Mouse (Mus musculus) B cell, adult 2 months (primary cell): ENCODE data around the gene Olfr649.

Source experiments
- DNase-seq, 2 experiments: peaks; one replicate each; pipeline ENCODE4 v3.0.0; 2022

The Olfr649 gene

DNA sequence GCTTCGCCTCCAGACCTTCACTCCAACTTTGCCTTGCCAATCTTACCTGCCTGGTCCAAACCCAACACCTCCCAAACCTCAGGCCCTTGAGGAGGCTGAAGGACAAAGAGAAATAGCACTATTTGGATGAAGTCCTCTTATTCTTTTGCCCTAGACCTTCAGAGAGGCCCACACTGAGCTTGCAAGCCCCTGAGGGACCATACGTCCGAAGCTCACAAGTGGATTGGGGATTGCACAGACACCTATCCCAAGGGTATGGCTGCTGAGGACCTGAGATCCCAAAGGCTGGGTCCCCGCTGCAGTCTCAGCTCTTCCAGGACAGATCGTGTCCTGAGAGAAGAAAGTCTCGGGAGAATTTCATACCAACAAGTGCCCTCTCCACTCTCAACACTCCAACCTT is at the start of gene Olfr649:
Olfr649 (minus strand) TSS at position 101 of the 400 bp plus-strand sequence.
- DNase-seq = no peak

DNA sequence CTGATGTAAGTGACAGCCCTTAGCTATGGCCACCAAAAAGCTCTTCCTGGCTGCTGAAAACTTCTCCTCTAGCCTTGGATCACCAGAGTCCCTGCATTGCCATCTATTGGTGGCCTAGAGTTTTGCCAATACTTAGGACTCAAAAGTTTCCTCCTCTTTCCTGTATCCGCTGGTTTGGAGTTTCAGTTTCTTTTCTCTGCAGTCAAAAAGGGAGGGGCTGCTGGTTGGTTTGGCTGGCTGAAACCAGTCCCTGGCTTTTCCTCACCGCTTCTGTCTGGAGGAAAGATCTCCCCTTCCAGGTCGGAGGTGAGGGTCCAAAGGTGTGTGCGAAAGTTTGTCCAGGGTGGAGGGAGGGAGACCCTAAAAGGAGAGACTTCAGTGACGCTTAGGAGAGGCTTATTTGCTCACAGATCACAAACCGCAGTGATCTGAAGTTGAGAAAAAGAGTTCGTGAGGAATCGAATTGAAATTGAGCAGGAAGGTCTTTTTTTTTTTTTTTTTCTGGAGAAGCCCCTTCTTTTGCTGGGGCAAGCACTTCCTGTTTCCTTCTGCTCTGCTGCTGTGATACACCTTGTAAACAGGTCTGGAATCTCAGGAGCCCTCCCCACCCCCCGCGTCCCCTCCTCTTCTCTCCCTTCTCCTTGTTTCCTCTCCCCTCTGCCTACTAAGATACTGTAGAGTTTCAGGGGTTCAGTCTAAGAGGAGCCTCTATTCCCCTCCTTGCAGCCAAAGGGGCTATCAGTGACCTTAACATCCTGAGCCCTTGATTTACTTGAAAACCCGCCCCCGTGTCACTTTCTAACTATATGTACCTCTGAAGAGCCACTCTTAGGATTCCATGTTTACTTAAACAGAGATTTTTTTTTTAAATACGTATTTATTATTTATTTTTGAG is 48.7 kb upstream of the Olfr649 start, which contains the start of gene Trim34a:
Trim34a (plus strand) TSS at position 171 of the 895 bp plus-strand sequence.
- peak; percentile 74 to 77 for DNase-seq

DNA sequence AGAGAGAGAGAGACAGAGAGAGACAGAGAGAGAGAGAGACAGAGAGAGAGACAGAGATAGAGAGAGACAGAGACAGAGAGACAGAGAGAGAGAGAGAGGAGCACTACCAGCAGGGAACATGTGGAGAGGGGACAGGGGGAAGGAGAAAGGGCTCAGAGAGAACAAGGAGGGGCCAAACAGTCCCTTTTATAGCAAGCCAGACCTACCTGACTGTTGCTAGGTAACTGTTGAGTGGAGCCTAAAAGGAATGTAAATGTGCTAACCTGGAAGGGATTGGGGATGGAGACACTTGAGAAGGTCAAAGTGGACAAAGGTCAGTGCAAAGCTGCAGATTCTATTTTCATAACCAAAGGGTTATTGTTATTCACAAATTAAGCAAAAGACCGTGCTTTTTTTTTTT is 47.8 kb upstream of the Olfr649 start:
- no peak for DNase-seq

DNA sequence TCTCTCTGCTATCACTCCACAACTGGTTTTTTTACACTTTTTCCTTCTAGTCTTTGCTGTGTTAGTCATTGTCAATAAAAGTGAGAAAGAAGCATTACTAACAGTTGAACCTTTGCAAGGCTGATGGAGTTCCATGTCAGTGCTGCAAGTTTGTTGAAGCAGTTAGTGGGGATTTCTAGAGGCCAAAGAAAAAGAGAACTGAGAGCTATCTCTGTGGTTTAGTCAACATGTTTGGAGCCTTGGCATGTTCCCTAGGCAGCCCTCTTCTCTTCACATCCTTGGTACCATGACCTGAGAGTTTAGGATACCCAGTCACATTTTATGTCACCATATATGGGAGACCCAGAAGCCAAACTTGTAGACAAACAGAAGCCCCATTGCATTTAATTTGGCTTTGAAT is 45.1 kb upstream of the Olfr649 start:
- DNase-seq = peak; percentile 27 to 43

DNA sequence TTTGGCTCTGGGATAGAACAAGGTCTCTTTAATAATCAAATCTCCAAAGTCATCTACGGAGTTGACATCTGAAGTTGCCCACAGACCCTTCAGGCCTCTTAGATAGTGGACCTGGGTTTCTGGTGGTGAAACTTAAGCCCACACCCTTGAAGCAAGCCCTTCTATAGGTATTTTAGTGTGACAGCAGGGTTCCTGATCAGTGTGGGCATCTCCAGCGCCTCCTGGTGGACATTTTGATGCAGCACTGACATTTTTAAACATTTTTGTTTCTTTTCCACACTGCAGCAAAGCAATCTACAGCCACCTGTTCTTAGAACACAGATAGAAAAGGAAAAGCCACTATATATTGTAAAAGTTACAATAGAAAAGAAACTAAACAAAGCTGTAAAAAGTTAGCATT is 35.4 kb upstream of the Olfr649 start:
- peak; percentile 70 to 73 for DNase-seq

DNA sequence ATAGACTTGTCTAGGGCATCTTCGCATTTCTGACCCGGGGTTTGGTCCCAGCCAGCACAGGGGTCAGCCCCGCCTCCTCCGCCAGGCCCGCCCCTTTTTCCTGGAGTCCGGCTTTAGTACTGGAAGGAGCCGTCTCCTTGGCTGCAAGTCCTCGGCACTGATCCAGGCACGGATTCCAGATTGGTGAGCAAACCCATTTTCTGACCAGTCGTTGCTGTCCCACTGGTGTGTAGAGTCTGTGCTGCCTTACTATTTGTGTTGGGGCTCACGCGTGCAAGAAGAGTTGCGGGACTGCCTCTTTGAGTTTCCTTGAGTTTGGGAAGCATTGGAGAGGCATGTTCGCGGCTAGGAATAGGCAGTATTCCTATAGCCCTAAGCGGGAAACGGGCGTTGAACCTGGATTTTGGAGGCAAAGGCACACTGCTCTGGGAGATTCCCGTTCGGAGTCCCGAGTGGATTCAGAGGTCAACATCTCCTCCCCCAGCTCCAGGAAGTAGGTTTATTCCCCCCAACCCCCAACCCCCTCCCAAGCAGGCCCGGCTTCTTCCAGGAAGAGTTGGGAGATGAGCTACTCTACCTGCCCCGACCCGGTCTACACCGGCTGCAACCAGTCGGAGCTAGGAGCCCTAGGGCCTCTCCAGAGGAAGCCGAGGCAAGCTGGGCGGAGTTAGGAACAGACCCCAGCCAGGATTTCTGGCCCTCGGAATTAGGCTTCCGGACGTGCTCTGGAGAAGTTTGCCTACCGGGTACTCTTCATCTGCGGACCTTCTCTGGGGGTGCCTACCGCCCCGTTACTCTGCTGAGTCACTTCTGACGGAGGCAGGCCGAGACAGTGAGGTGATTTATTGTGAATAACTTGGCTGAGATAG is 23.1 kb upstream of the Olfr649 start, which contains the start of gene Trim6:
Trim6 (plus strand) TSS at position 93 of the 869 bp plus-strand sequence.
- peak; percentile 20 for DNase-seq

DNA sequence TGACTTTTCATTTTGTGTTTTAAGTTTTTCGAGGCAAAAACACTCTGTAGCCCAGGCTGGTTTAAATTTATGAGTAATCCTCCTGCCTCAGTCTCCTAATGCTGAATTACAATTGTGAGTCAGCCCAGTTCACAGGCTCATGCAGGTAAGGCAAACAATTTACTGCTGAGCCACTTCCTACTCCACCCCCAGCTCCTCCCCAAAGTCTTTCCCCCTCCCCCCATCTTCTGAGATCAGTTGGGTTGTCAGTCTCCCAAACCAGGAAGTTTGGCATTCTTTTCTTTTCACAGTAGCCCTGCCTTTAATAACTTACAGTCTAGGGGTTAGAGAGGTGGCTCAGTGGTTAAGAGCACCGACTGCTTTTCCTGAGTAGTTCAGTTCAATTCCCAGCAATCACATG is 22.1 kb upstream of the Olfr649 start:
- DNase-seq = no peak

DNA sequence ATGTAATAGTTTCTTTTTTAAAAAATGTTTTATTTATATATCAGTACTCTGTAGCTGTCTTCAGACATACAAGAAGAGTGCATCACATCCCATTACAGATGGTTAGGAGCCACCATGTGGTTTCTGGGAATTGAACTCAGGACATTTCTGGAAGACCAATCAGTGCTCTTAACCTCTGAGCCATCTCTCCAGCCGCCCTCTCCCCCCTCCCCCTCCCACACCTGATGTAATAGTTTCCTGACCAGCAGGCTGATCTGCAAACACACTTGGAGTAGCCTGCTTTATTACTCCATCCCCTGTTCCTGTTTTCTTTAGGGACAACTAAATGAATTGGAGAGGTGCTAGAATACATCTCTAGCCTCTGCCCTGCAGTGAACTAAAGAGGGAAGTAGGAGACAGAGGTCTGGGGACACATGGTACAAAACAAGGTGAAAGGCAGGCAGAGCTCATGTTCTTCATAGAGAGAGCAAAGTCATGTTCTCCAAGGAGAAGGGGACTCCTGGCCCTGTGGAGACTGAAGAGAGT is 20.3 kb upstream of the Olfr649 start:
- no peak for DNase-seq

DNA sequence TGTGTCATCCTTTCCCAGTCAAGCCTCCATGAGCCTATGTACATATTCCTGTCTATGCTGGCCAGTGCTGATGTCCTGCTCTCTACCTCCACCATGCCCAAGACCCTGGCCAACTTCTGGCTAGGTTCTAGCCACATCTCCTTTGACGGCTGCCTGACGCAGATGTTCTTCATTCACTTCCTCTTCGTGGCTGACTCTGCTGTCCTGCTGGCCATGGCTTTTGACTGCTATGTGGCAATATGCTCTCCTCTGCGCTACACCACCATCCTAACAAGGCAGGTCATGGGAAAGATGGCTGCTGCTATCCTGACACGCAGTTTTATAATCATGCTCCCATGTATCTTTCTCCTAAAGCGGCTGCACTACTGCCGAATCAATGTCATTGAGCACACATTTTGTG is 10.4 kb upstream of the Olfr649 start:
- DNase-seq = no peak

DNA sequence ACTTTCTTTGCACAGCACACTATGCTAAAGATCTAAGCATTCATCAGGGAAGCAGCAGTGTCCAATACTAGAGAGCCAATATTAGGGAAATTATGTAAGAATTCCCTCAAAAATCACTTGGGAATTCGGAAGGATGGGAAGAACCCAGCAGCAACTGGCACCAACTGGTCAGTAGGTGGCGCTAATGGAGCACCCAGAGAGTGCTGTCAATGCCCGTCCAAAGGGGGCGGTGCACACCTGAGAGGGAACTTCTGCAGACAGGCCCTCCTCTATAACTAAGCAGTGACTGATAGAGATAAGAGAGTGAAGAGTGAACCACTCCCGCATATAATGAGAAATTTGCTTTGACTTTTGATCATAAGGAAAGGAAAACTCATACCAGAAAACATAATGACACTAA is 4.0 kb upstream of the Olfr649 start:
- DNase-seq = peak; percentile 76 to 80

DNA sequence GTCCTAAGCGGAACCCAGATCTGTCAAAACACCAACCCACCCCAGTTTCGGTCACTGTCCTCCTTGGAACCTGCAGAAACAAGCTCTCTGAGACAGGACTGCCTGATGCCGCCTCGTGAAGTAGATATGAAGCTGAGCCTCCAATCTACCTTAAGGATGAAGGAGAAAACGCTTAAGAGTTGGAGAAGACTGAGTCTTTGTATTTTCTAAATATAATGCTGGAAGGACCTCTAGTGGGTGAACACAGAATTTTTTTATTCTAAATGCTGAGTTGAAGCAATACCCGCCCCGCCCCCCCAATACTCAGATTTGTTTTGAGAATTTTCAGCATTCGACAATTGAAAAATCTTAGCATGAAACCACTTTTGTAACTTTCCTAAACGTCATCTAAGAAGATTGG is 4.5 kb downstream of the Olfr649 start:
- no peak for DNase-seq

DNA sequence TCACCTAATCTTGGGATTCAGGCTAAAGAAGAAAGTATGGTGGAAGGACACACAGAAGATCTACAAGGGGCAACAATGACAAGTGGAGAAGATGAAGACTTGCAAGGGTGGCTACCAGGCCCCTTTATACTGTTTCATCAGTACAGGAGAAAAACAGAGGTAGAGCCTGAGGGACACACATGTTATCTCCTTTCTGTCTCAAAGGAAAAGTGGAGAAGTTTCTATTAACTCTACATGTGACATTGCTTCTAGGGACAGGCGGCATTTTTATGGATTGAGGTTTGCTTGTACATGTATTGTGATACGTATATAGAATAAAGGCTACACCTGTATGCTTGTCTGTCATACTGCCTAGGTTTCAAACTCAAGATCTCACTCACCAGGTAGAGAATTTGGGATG is 12.5 kb downstream of the Olfr649 start, which contains the start of gene Olfr648:
Olfr648 (minus strand) TSS at position 101 of the 400 bp plus-strand sequence.
- DNase-seq = no peak

DNA sequence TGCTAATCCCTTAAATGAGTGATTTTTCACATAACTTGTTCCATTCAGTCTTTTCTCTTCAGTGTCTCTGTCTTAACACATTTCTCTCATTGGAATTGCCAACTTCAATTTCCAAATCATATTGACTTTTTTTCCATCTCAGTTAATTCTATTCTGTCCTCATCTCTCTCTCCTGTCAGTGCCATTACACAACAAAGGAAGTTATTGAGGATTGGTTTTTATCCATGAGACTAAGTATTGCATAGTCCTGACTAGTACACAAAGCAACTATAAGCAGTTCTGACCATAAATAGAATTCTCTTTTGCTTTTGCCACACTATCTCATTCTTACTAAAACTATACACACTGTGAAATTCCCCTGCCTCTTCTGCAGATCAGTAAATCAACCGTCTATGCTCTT is 16.7 kb downstream of the Olfr649 start:
- no peak for DNase-seq

DNA sequence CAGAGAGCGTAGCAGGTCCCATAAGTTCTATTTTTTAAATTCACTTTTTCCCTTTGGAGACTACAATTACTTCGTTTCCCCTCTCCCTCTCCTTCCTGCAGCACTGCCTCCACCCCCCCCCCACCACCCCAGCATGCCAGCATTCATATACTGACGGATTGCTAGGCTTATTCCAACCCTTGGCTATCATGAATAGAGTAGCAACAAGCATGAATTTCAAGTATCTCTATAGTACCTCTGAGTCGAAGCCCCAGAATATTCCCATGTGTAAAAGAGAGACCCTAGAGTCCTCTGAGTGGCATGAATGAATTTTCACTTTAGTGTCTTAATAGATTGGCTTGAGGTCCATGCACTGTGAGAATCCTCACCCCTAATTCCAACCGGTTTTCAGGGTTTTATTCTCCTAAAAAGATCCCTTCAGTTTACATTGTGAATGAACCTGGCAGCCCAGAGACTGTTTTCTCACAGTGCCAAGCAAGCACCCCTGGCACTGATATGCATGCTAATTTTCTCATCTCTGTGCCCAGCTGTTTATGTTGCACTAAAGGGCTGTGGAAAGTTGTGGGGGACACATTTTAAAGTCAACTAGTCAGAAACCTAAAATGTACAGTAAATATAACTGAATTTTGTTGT is 17.2 kb downstream of the Olfr649 start:
- no peak for DNase-seq

DNA sequence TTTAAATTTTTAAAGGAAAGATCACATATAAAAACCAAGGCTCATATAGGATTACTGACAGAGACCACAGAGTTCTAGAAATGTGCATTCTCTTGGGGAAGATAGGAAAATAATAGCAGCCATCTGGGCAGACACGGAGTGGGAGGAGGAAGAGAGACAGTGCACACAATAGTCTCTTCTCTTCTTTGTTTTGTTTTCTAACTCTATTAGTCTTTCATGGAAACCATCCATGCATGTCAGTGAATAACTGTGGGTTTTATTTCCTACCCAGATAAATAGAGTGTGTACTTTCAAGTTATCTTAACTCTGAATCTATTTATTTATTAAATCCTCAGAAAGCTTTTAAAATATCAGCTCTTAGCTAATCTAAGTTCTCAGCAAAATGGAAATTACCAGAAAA is 20.7 kb downstream of the Olfr649 start:
- no peak for DNase-seq

DNA sequence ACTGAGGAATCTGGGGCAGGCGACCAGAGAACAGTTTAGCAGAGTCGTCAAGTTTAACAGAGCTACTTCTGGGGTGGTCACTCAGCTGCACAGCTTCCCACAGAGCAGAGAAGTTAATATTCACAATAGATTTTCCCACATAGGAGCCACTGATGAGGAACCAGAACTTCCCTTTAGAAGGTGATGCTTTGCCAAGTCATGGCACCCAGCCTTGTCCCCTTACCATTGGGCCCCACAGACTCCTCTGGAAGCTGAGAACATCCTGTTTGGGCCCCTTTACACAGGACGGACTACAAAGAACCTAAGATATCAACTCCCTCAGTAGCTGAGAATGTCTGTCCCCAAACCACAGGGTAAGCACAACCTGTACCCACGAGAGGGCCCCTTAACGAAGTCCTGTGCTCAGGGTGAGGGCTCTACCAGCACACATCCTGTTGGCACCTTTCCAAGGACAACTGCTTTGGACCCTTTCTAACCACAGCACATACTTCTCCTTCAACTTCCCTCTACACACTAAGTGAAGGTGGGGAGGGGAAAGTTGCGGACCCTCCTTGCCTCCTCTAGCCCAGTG is 26.1 kb downstream of the Olfr649 start:
- peak in 1 of 2 experiments; percentile 9 for DNase-seq

DNA sequence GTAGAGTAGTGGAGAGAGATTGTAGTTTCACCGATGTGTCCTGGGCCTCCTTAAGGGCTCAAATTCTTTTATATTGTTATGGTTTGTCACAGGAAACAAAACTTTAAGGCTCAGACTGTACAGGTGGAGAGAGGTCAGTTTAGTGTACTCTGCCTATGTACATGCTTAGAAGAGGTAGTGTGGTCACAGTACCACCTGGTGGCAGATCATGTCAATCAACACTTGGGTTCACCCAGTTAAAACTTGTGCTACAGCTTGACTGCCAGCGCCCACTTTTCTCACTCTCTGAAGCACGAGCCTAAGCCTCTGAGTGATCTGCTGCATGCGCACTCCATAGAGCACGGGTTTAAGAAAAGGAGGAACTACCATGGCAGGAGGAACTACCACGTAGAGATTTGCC is 28.7 kb downstream of the Olfr649 start:
- no peak for DNase-seq

DNA sequence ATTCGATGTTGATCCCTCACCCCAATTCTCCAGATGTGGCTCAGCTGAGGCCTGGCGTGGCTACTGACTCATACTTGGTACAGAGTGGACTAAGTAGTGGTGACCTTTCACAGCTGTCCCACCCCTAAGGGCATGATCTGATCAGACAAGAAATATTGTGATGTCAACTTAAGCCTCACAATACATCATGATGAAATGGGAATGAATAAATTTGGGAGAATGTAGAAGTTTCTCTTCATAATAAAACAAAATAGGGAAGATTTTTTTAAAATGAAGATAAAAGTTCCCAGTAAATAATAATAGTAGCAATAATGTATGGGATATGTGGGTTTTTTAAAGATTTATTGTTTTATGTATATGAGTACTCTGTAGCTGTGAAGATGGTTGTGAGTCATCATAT is 45.3 kb downstream of the Olfr649 start, which contains the start of gene Ubqlnl:
Ubqlnl (minus strand) TSS at position 101 of the 400 bp plus-strand sequence.
- no peak for DNase-seq

DNA sequence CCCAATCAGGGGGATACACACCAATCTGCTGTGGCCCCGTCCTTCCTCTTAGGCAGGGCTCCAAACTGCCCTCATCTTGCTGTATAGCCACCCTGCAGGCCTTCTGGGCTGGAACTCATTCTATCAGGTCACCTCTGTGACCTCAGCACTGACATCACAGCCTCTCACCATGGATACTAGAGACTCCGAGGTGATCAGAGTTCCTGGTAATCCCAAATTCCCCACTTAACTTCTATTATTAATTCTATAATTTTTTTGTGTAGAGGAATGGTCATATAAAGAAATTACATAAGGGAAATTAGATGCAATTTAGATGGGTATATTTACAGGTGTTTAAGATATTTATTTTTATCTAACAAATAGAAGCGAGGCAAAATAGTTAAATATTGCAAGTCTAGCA is 52.6 kb downstream of the Olfr649 start, which contains the start of gene Ubqln3:
Ubqln3 (minus strand) TSS at position 101 of the 400 bp plus-strand sequence.
- no peak for DNase-seq
